Mouse (Mus musculus): ENCODE data around the gene Oaf. TPM values are rescaled to one million over a fixed set of nuclear protein-coding genes. Genes with fewer than 3 reads are reported as not detected.

The Oaf gene
- polyA plus RNA-seq, 1 experiment from 2014 or later, result 91.2 TPM

DNA sequence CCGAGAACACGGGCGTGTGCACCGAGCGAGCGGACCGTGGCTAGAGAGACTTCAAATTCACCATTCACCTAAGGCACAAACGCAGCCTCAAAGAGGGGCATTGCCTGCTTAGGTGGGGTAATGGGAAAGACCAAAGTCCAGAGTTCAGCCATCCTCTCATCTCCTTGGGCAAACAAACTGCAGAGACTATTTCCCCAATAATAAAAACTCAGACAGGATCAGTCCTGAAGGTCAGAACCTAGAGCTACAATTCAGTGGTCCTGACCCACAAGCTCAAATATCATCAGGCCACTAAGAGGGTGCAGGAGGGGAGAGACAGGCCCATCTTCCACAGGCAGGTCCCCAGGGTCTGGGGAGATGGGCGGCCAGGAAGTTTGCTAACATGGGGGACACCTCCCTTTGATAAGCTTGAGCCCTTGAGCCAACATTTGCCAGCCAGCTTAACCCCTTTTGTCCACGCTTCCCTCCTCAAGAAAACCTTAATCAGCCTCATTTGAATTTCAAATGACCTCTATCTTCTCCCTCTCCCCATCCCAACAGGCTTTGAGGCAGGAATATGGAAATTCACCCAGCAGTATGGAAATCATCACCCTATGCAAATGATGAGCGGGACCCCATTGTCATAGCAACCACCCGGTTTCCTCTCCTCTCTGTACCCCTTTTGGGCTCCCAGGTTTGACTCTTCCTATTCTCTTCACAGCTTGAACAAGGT is 51.2 kb downstream of the Oaf start:
- no peak overlapping the region for H3K27ac ChIP-seq (replicated peaks)
- H3K4me1 ChIP-seq, result no peaks in the 10 kb centered on the region
- 71% methylated on average over 12 of the region's 12 CpGs for WGBS
- no peaks in the 10 kb centered on the region; the same call in 1 of the 2 replicates for H3K27me3 ChIP-seq
- ATAC-seq (ENCODE audit: insufficient number of reproducible peaks, low FRiP score, low TSS enrichment, low read depth), result no peak
- H3K36me3 ChIP-seq, result no peaks in the 10 kb centered on the region
- H3K9ac ChIP-seq, result no peak overlapping the region
- H3K4me3 ChIP-seq (replicated peaks), result no peak overlapping the region
- H3K9me3 ChIP-seq (replicated peaks), result no peaks in the 10 kb centered on the region
- no peak overlapping the region for H3K4me2 ChIP-seq (replicated peaks)

- H3K9ac ChIP-seq, result no peak overlapping the region
- no peak for ATAC-seq (ENCODE audit: insufficient number of reproducible peaks, low FRiP score, low TSS enrichment, low read depth)
Measured at GRCm38 (mm10) chr9:43179614-43180013, 60.1 kb downstream of the Oaf start.

GRCm38 (mm10) chr9:43178172-43178571 is 61.5 kb downstream of the Oaf start:
- Histone ChIP-seq H3K27me3 (no peaks in the 10 kb centered on the region), H3K9me3 (replicated peaks) (no peaks in the 10 kb centered on the region), H3K4me3 (replicated peaks) (no peak overlapping the region), H3K4me1 (0 out of 2 replicates have a peak, but pooled peaks cover 6% of the 10 kb centered on the region), H3K36me3 (no peaks in the 10 kb centered on the region), H3K9ac (no peak overlapping the region), H3K27ac (replicated peaks) (no peak overlapping the region), H3K4me2 (replicated peaks) (no peak overlapping the region)
- no peak for ATAC-seq (ENCODE audit: insufficient number of reproducible peaks, low FRiP score, low TSS enrichment, low read depth)
- WGBS, result 48% methylated on average over 7 of the region's 7 CpGs

More at GRCm38 (mm10) chr9:43179614-43180013, 60.1 kb downstream of the Oaf start:
- Histone ChIP-seq H3K36me3 (no peaks in the 10 kb centered on the region), H3K9me3 (replicated peaks) (no peaks in the 10 kb centered on the region), H3K4me2 (replicated peaks) (no peak overlapping the region), H3K27ac (replicated peaks) (no peak overlapping the region), H3K4me1 (0 out of 2 replicates have a peak, but pooled peaks cover 6% of the 10 kb centered on the region), H3K27me3 (no peaks in the 10 kb centered on the region), H3K4me3 (replicated peaks) (no peak overlapping the region)
- WGBS, result 56% methylated on average over 5 of the region's 5 CpGs

Other genes starting within 250 kb of the Oaf start
- 12.2 and 14.3 TPM in 2 replicates for gene Arhgef12, start 132.7 kb downstream of the Oaf start, polyA plus RNA-seq (2015; fragmentation: Nextera tagmentation; extraction: Ambion mirVana)
- gene Tmem136, start 123.3 kb downstream of the Oaf start, polyA plus RNA-seq (2015; fragmentation: Nextera tagmentation; extraction: Ambion mirVana), result 5.7 TPM in 2 replicates
- 11.2 and 12.7 TPM in 2 replicates for gene Pou2f3, start 29.5 kb downstream of the Oaf start, polyA plus RNA-seq (2015; fragmentation: Nextera tagmentation; extraction: Ambion mirVana)
- 131 and 142 TPM in 2 replicates for gene Trim29, start 70.9 kb upstream of the Oaf start, polyA plus RNA-seq (2015; fragmentation: Nextera tagmentation; extraction: Ambion mirVana)